Mouse (Mus musculus): ENCODE measurements around the gene Wdr54. TPM values are rescaled to one million over a fixed set of nuclear protein-coding genes. Genes with fewer than 3 reads are reported as not detected.

Wdr54 gene
- polyA plus RNA-seq, 1 experiment = 34.1 TPM

- no peaks in the 10 kb centered on the region for H3K4me1 ChIP-seq (ENCODE audit: control insufficient read depth, insufficient read depth, low read length)
- H3K4me3 ChIP-seq (ENCODE audit: insufficient read depth, low read length) = peak within 1 kb of the TSS; percentile 64
Measured at GRCm38 (mm10) chr6:83115011-83115671, 41.1 kb downstream of the Wdr54 start, which contains the start of gene Mogs. Gene Mogs, plus strand, starts transcription at chr6:83115496.

GRCm38 (mm10) chr6:83111510-83112136 is 44.6 kb downstream of the Wdr54 start:
- TF ChIP-seq CTCF (IDR thresholded peaks at IDR 0.05; ENCODE audit: extremely low read depth, insufficient read depth, low read length) = no peak
- TF ChIP-seq POLR2A (IDR thresholded peaks at IDR 0.05; ENCODE audit: extremely low read depth, insufficient read depth, low read length) = no peak
- no peak overlapping the region for H3K27ac ChIP-seq (ENCODE audit: insufficient read depth, low read length)
- H3K4me1 ChIP-seq (ENCODE audit: control insufficient read depth, insufficient read depth, low read length) = peaks cover 3% of the 10 kb centered on the region; the same call in 1 of the 2 replicates
- H3K4me3 ChIP-seq (ENCODE audit: insufficient read depth, low read length) = no peak overlapping the region

More at GRCm38 (mm10) chr6:83115011-83115671, 41.1 kb downstream of the Wdr54 start, which contains the start of gene Mogs:
- no peak for TF ChIP-seq CTCF (IDR thresholded peaks at IDR 0.05; ENCODE audit: extremely low read depth, insufficient read depth, low read length)
- TF ChIP-seq POLR2A (IDR thresholded peaks at IDR 0.05; ENCODE audit: extremely low read depth, insufficient read depth, low read length) = peak; percentile 95
- peak within 1 kb of the TSS; percentile 19; the same call in 1 of the 2 replicates for H3K27ac ChIP-seq (ENCODE audit: insufficient read depth, low read length)

- peak within 1 kb of the TSS; percentile 84 for H3K27ac ChIP-seq (ENCODE audit: insufficient read depth, low read length)
- H3K4me1 ChIP-seq (ENCODE audit: control insufficient read depth, insufficient read depth, low read length) = peaks cover 5% of the 10 kb centered on the region
- peak; percentile 88 for TF ChIP-seq POLR2A (IDR thresholded peaks at IDR 0.05; ENCODE audit: extremely low read depth, insufficient read depth, low read length)
- no peak for TF ChIP-seq CTCF (IDR thresholded peaks at IDR 0.05; ENCODE audit: extremely low read depth, insufficient read depth, low read length)
- peak within 1 kb of the TSS; percentile 98 for H3K4me3 ChIP-seq (ENCODE audit: insufficient read depth, low read length)
Measured at GRCm38 (mm10) chr6:83108762-83109668, 47.2 kb downstream of the Wdr54 start, which contains the start of gene Mrpl53. Gene Mrpl53, plus strand, starts transcription at chr6:83109040.

- Histone ChIP-seq H3K27ac (ENCODE audit: insufficient read depth, low read length) (no peak overlapping the region), H3K4me3 (ENCODE audit: insufficient read depth, low read length) (no peak overlapping the region; the same call in 1 of the 2 replicates), H3K4me1 (ENCODE audit: control insufficient read depth, insufficient read depth, low read length) (peaks cover 5% of the 10 kb centered on the region)
- TF ChIP-seq POLR2A (IDR thresholded peaks at IDR 0.05; ENCODE audit: extremely low read depth, insufficient read depth, low read length) (no peak), CTCF (IDR thresholded peaks at IDR 0.05; ENCODE audit: extremely low read depth, insufficient read depth, low read length) (peak; percentile 66)
Measured at GRCm38 (mm10) chr6:83107566-83108400, 48.4 kb downstream of the Wdr54 start.

- peaks cover 6% of the 10 kb centered on the region for H3K4me1 ChIP-seq (ENCODE audit: control insufficient read depth, insufficient read depth, low read length)
- no peak overlapping the region for H3K27ac ChIP-seq (ENCODE audit: insufficient read depth, low read length)
- TF ChIP-seq CTCF (IDR thresholded peaks at IDR 0.05; ENCODE audit: extremely low read depth, insufficient read depth, low read length) (no peak), POLR2A (IDR thresholded peaks at IDR 0.05; ENCODE audit: extremely low read depth, insufficient read depth, low read length) (no peak)
- no peak overlapping the region for H3K4me3 ChIP-seq (ENCODE audit: insufficient read depth, low read length)
Measured at GRCm38 (mm10) chr6:83104158-83104557, 52.0 kb downstream of the Wdr54 start.

- Histone ChIP-seq H3K4me1 (ENCODE audit: control insufficient read depth, insufficient read depth, low read length) (peaks cover 6% of the 10 kb centered on the region), H3K4me3 (ENCODE audit: insufficient read depth, low read length) (peak overlapping the region; percentile 53), H3K27ac (ENCODE audit: insufficient read depth, low read length) (no peak overlapping the region)
- TF ChIP-seq POLR2A (IDR thresholded peaks at IDR 0.05; ENCODE audit: extremely low read depth, insufficient read depth, low read length) = no peak
- TF ChIP-seq CTCF (IDR thresholded peaks at IDR 0.05; ENCODE audit: extremely low read depth, insufficient read depth, low read length) = no peak
Measured at GRCm38 (mm10) chr6:83103130-83103650, 53.0 kb downstream of the Wdr54 start.

- Histone ChIP-seq H3K4me1 (ENCODE audit: control insufficient read depth, insufficient read depth, low read length) (peaks cover 4% of the 10 kb centered on the region), H3K27ac (ENCODE audit: insufficient read depth, low read length) (peak overlapping the region; percentile 8), H3K4me3 (ENCODE audit: insufficient read depth, low read length) (peak overlapping the region; percentile 53)
- no peak for TF ChIP-seq CTCF (IDR thresholded peaks at IDR 0.05; ENCODE audit: extremely low read depth, insufficient read depth, low read length)
- 0 out of 2 replicates have a peak, but pooled peaks have one; percentile 19 for TF ChIP-seq POLR2A (IDR thresholded peaks at IDR 0.05; ENCODE audit: extremely low read depth, insufficient read depth, low read length)
Measured at GRCm38 (mm10) chr6:83101688-83102556, 54.3 kb downstream of the Wdr54 start.

- Histone ChIP-seq H3K4me3 (ENCODE audit: insufficient read depth, low read length) (peak within 1 kb of the TSS; percentile 53), H3K4me1 (ENCODE audit: control insufficient read depth, insufficient read depth, low read length) (peaks cover 4% of the 10 kb centered on the region), H3K27ac (ENCODE audit: insufficient read depth, low read length) (peak within 1 kb of the TSS; percentile 8)
- peak; percentile 54 for TF ChIP-seq CTCF (IDR thresholded peaks at IDR 0.05; ENCODE audit: extremely low read depth, insufficient read depth, low read length)
- TF ChIP-seq POLR2A (IDR thresholded peaks at IDR 0.05; ENCODE audit: extremely low read depth, insufficient read depth, low read length) = no peak; the same call in 1 of the 2 replicates
Measured at GRCm38 (mm10) chr6:83101316-83101687, 54.9 kb downstream of the Wdr54 start, which contains the start of the genes Ccdc142 and Gm42688. Gene Ccdc142, plus strand, starts transcription at chr6:83101601. Gene Gm42688, plus strand, starts transcription at chr6:83101617.
